Mouse (Mus musculus) lung, postnatal 10 days (tissue): ENCODE data around the gene Ppfia2.

Source experiments
- DNase-seq: peaks from one replicate; pipeline ENCODE4 v3.0.0; 2021

The Ppfia2 gene

DNA sequence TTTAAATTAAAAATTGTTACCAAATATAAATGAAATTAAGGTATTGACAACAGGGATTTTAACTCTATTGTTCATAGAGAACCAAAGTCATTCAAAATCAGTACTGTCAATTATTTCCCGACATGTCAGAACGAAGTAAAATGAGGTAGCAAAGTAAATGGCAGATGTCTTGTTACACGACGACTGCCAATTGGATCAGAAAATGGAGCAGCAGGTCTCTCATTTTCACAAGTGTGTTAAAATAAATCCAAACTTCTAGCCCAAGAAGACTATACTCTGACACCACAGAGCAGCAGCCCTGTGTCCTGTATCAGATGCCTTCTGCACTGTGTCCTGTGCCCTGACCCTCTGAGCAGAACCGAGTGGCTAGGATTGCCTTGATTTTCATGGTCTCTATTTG is 454.2 kb downstream of the Ppfia2 start:
- no peak for DNase-seq

GRCm38 (mm10) chr10:106924798-106925197 is 454.7 kb downstream of the Ppfia2 start:
- DNase-seq = no peak

- no peak for DNase-seq
Measured at GRCm38 (mm10) chr10:106928576-106929332, 458.6 kb downstream of the Ppfia2 start.

- DNase-seq = peak; percentile 38
Measured at GRCm38 (mm10) chr10:106932571-106933073, 462.5 kb downstream of the Ppfia2 start.

GRCm38 (mm10) chr10:106936996-106937395 is 466.9 kb downstream of the Ppfia2 start:
- peak; percentile 2 for DNase-seq

DNA sequence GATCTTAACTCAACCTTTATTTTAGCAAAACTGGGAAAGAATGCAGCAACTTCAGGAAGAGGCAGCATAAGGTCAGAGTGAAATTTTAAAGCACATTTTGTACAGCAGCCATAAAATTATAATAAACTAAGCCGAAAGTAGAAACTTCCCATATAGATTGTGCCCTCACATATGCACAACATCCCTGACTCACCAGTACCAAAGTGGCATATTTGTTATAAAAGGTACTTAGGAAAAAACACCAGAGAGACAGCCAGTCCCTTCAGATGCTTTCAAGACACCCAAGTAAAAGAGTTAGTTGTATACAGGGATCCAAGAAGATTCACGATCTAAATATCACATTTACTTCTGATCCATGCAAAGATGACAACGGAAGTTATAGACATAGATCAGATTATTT is 468.7 kb downstream of the Ppfia2 start:
- no peak for DNase-seq

DNA sequence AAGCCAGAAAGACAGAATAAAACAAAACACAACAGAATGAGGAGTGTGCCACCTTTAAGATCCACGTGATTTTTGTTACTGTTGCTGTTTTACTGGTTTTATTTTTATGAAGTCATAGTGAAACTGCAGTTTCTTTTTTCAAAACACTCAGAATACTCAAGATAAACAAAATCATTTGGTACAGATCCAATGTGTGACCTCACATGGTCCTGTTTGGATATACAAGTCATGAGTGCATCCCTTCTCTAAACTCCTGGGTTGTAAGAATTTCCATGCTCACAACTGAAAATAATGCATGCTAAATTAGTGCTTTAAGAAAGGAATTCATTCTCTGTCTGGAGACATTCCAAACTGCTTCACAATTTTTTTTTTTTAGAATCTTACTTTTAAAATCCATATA is 469.3 kb downstream of the Ppfia2 start:
- DNase-seq = peak; percentile 24

DNA sequence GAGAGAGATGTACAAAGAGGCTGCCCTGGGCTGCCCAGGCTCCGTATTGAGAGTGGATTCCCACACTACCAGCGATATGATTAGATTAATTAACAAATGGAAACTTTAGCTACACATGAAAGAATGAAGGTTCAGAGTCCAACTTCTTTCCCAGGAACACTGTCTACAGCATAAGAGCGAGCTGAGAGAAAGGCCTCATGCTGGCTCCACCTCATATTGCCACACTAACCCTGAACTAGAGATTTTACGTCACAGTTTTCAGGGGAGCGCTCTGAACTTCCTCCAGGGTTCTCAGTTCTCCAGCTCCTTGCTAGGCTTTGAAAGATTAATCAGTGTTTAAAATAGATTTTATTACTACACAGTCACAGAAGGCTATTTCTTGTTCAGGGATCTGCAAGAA is 471.2 kb downstream of the Ppfia2 start:
- DNase-seq = no peak

DNA sequence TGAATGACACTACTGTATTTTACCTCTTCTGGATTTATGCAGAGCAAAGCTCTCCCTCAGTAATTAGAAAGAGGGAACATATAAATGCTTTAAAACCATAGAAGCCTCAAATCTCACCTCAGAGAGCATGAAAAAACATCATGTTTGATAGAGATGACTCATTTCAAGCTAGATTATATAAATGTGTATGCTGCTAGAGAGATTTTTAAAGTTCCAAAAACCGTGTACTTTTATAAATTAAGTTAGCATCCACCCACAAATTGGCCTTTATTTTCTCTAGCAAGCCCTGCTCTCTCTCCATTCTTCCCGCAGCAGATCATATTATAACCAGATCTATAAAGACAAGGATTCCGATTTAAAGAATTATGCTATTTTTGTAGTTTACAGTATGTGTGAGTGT is 488.9 kb downstream of the Ppfia2 start:
- no peak for DNase-seq

GRCm38 (mm10) chr10:106975193-106976141 is 505.3 kb downstream of the Ppfia2 start:
- no peak for DNase-seq
